Mouse (Mus musculus) Patski (cell line): ENCODE measurements around the gene Gabrr2. TPM values are rescaled to one million over a fixed set of nuclear protein-coding genes. Genes with fewer than 3 reads are reported as not detected.

ENCODE experiments used
- ATAC-seq: fragments of 100-300 bp; one replicate; pipeline ENCODE4 v1.8.0; 2021
- CTCF ChIA-PET: fragments of 350-600 bp; sonication (Branson Sonifier 250); formaldehyde crosslinking; loops from one replicate; lab custom pipeline; 2022; ENCODE audit warnings: inconsistent platforms; lab: Charles Lee
- POLR2A ChIA-PET: fragments of 350-600 bp; sonication (Branson Sonifier 250); formaldehyde crosslinking; loops from one replicate; lab custom pipeline; 2022; ENCODE audit warnings: antibody characterized with exemption, inconsistent platforms; lab: Charles Lee
- DNase-seq: peaks from one replicate; pipeline ENCODE4 v3.0.0-alpha.2; 2011; ENCODE audit warnings: low read depth, low spot score
- H3K27me3 ChIP-seq: fragments of 371-371 bp; one replicate; pipeline ENCODE4 v1.5.1; 2021
- CTCF ChIP-seq: fragments of 100-300 bp; IDR thresholded peaks from one replicate; pipeline ENCODE4 v1.5.1; 2021
- in situ Hi-C: fragments of 300-500 bp; cut with MboI; formaldehyde crosslinking; loops from 3 replicates; pipeline ENCODE4 v1.11.1; 2018; ENCODE audit warnings: low pct_unique_long_range_greater_than_20kb, mixed read lengths
- polyA plus RNA-seq: library from polyadenylated mRNA; unstranded; gene quantifications from one replicate; pipeline ENCODE4 v1.2.3, GENCODE M21; 2021

Gabrr2 gene
- polyA plus RNA-seq, 1 experiment from 2014 or later: 0.06 TPM

GRCm38 (mm10) chr4:33068894-33069293, 6.1 kb downstream of the Gabrr2 start:
- H3K27me3 ChIP-seq: no peaks in the 10 kb centered on the region
- DNase-seq: no peak
- no peak for TF ChIP-seq CTCF
- ATAC-seq: no peak
- CTCF ChIA-PET: no interaction called here
- POLR2A ChIA-PET: no interaction called here
- in situ Hi-C loops: no loop called here

- in situ Hi-C loops: no loop called here
- DNase-seq (no peak), ATAC-seq (no peak)
- TF ChIP-seq CTCF: no peak
- ChIA-PET CTCF (no interaction called here), POLR2A (no interaction called here)
- no peaks in the 10 kb centered on the region for H3K27me3 ChIP-seq
Measured at GRCm38 (mm10) chr4:33070326-33070725, 7.5 kb downstream of the Gabrr2 start.

- H3K27me3 ChIP-seq: no peaks in the 10 kb centered on the region
- ChIA-PET POLR2A (no interaction called here), CTCF (no interaction called here)
- TF ChIP-seq CTCF: no peak
- in situ Hi-C loops: no loop called here
- DNase-seq (no peak), ATAC-seq (no peak)
Measured at GRCm38 (mm10) chr4:33071337-33071736, 8.5 kb downstream of the Gabrr2 start.

GRCm38 (mm10) chr4:33072526-33073161, 9.8 kb downstream of the Gabrr2 start:
- in situ Hi-C loops: no loop called here
- ChIA-PET POLR2A (no interaction called here), CTCF (no interaction called here)
- ATAC-seq: no peak
- DNase-seq: no peak
- H3K27me3 ChIP-seq: no peaks in the 10 kb centered on the region
- TF ChIP-seq CTCF: no peak

GRCm38 (mm10) chr4:33074406-33074805, 11.6 kb downstream of the Gabrr2 start:
- ChIA-PET CTCF (no interaction called here), POLR2A (interaction anchor here (0.6 kb wide), 1 partner anchor 43 kb away, joined by 5 read pairs; the partner anchor contains the start of gene Ube2j1)
- no peak for DNase-seq
- H3K27me3 ChIP-seq: no peaks in the 10 kb centered on the region
- ATAC-seq: no peak
- no peak for TF ChIP-seq CTCF
- in situ Hi-C loops: no loop called here

- POLR2A ChIA-PET: no interaction called here
- DNase-seq (no peak), ATAC-seq (no peak)
- CTCF ChIA-PET: no interaction called here
- no peak for TF ChIP-seq CTCF
- no peaks in the 10 kb centered on the region for H3K27me3 ChIP-seq
- in situ Hi-C loops: no loop called here
Measured at GRCm38 (mm10) chr4:33074851-33075250, 12.1 kb downstream of the Gabrr2 start.

- no peaks in the 10 kb centered on the region for H3K27me3 ChIP-seq
- CTCF ChIA-PET: interaction anchor here (1.0 to 1.3 kb wide), 2 partner anchors 9 to 10 kb away, joined by 3 read pairs; no protein-coding TSS in a partner anchor
- in situ Hi-C loops: no loop called here
- POLR2A ChIA-PET: interaction anchor here (1.1 kb wide), 1 partner anchor 44 kb away, joined by 4 read pairs; no protein-coding TSS in a partner anchor
- TF ChIP-seq CTCF: no peak
- DNase-seq (no peak), ATAC-seq (no peak)
Measured at GRCm38 (mm10) chr4:33075776-33076524, 13.2 kb downstream of the Gabrr2 start.

GRCm38 (mm10) chr4:33077161-33077560, 14.4 kb downstream of the Gabrr2 start:
- CTCF ChIA-PET: interaction anchor here (1.0 to 1.3 kb wide), 2 partner anchors 8 to 11 kb away, joined by 3 read pairs; no protein-coding TSS in a partner anchor
- no peak for ATAC-seq

GRCm38 (mm10) chr4:33077724-33078123, 14.9 kb downstream of the Gabrr2 start:
- ChIA-PET CTCF (no interaction called here), POLR2A (no interaction called here)
- ATAC-seq: no peak
- in situ Hi-C loops: no loop called here
- no peak for TF ChIP-seq CTCF
- H3K27me3 ChIP-seq: no peaks in the 10 kb centered on the region
- DNase-seq: no peak

More at GRCm38 (mm10) chr4:33077161-33077560, 14.4 kb downstream of the Gabrr2 start:
- H3K27me3 ChIP-seq: no peaks in the 10 kb centered on the region
- POLR2A ChIA-PET: no interaction called here
- in situ Hi-C loops: no loop called here
- no peak for DNase-seq
- TF ChIP-seq CTCF: no peak

GRCm38 (mm10) chr4:33078492-33078891, 15.7 kb downstream of the Gabrr2 start:
- CTCF ChIA-PET: no interaction called here
- DNase-seq: no peak
- no peak for TF ChIP-seq CTCF
- no peak for ATAC-seq
- H3K27me3 ChIP-seq: no peaks in the 10 kb centered on the region
- in situ Hi-C loops: no loop called here
- POLR2A ChIA-PET: no interaction called here

GRCm38 (mm10) chr4:33099118-33099694, 36.4 kb downstream of the Gabrr2 start:
- TF ChIP-seq CTCF: no peak

More at GRCm38 (mm10) chr4:33099118-33099694, 36.4 kb downstream of the Gabrr2 start:
- no peak for DNase-seq
- in situ Hi-C loops: no loop called here
- no peak for ATAC-seq
- ChIA-PET CTCF (no interaction called here), POLR2A (no interaction called here)
- no peaks in the 10 kb centered on the region for H3K27me3 ChIP-seq
